Mouse (Mus musculus) embryonic facial prominence, embryonic 12.5 days (tissue): ENCODE data around the gene E130208F15Rik. TPM values are rescaled to one million over a fixed set of nuclear protein-coding genes. Genes with fewer than 3 reads are reported as not detected.

Source experiments
- ATAC-seq: fragments of 200-750 bp; cut with Nextera tagmentation; 2 replicates; pipeline ENCODE4 v1.8.0; 2017; ENCODE audit not compliant: insufficient number of reproducible peaks, insufficient read depth, low FRiP score, low TSS enrichment
- H3K27ac ChIP-seq: fragments of 300-500 bp; sonication (generic); 2 replicates; pipeline ENCODE4 v1.5.1; 2016; ENCODE audit warnings: mild to moderate bottlenecking
- H3K27me3 ChIP-seq: fragments of 300-500 bp; sonication (generic); 2 replicates; pipeline ENCODE4 v1.6.1; 2016; ENCODE audit warnings: mild to moderate bottlenecking, moderate library complexity
- H3K36me3 ChIP-seq: fragments of 300-500 bp; sonication (generic); 2 replicates; pipeline ENCODE4 v1.6.1; 2016; ENCODE audit warnings: mild to moderate bottlenecking
- H3K4me1 ChIP-seq: fragments of 300-500 bp; sonication (generic); 2 replicates; pipeline ENCODE4 v1.6.1; 2016
- H3K4me2 ChIP-seq: fragments of 300-500 bp; sonication (generic); replicated peaks from 2 replicates; pipeline ENCODE4 v1.6.1; 2016; ENCODE audit warnings: mild to moderate bottlenecking, moderate library complexity
- H3K4me3 ChIP-seq: fragments of 300-500 bp; sonication (generic); 2 replicates; pipeline ENCODE4 v1.5.1; 2016; ENCODE audit warnings: mild to moderate bottlenecking
- H3K9ac ChIP-seq: fragments of 300-500 bp; sonication (generic); 2 replicates; pipeline ENCODE4 v1.6.1; 2016; ENCODE audit warnings: mild to moderate bottlenecking, moderate library complexity
- H3K9me3 ChIP-seq: fragments of 300-500 bp; sonication (generic); 2 replicates; pipeline ENCODE4 v1.6.1; 2016; ENCODE audit warnings: mild to moderate bottlenecking, moderate library complexity
- WGBS: fragments of 180-500 bp; shearing (Covaris S2); methylation state at CpG from one replicate; pipeline ENCODE4 v1.1.7; 2016; 5-methylcytosine and 5-hydroxymethylcytosine counted together
- polyA plus RNA-seq: library from polyadenylated mRNA; unstranded; fragments of >200 nt; fragmentation: Nextera tagmentation; extraction: Ambion mirVana; gene quantifications from 2 replicates; pipeline ENCODE4 v1.2.1, GENCODE M21; 2016

E130208F15Rik gene
- polyA plus RNA-seq, 1 experiment from 2014 or later = 0.87 TPM

DNA sequence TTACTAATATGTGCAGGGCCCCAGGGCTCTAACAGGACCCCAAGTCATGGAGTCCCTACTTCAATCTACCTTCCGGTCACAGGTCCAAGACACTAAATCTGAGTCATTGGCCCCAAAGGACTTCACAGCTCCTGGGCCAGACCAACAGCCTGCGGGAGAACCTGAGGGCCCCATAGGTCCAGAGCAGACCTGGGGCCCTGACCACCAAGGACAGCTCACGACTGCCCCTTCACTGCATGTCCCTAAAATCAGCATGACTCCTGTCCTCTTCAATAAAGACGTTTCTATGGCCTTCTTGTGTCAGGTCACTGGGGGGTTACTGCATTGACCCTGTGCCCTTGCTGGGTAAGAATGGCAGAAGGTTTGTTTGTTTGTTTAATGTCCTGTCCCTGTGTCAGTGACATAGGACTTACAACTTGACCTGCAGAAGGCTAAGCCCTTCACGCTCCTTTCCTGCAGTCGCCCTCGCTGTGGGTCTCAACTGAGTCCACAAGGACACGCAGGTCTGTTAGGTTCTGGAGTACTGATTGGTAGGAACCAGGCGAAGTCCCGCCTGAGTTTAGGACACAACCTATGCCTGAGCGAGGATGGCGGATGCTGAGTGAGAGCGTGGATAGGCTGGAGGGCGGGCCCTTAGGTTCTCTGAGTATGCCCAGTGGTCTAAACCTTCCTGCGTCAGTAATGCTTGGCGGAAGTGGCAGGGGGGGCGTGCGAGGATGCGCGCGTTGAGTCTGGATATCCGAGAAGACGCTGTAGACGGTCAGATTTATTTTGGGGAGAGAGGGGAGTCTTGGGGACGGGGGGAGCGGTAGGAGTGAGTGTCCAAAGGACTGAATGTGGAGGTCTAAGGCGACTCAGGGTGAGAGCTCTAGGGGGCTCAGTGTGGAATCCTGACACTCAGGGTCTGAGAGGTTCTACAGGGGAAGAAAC lies 13.2 kb upstream of the E130208F15Rik start, which contains the start of gene Alkbh6:
Gene Alkbh6, plus strand, starts transcription at position 642 of the 930 bp plus-strand sequence.
- peak; percentile 100 for ATAC-seq
- H3K27ac ChIP-seq = peak within 1 kb of the TSS; percentile 58
- peak within 1 kb of the TSS; percentile 77 for H3K9ac ChIP-seq
- 3% methylated on average over 27 of the region's 27 CpGs for WGBS
- H3K36me3 ChIP-seq = peaks cover 45% of the 10 kb centered on the region
- no peaks in the 10 kb centered on the region for H3K27me3 ChIP-seq
- peak within 1 kb of the TSS; percentile 87 for H3K4me2 ChIP-seq
- H3K9me3 ChIP-seq = no peaks in the 10 kb centered on the region
- H3K4me1 ChIP-seq = peaks cover 12% of the 10 kb centered on the region
- H3K4me3 ChIP-seq = peak within 1 kb of the TSS; percentile 71

DNA sequence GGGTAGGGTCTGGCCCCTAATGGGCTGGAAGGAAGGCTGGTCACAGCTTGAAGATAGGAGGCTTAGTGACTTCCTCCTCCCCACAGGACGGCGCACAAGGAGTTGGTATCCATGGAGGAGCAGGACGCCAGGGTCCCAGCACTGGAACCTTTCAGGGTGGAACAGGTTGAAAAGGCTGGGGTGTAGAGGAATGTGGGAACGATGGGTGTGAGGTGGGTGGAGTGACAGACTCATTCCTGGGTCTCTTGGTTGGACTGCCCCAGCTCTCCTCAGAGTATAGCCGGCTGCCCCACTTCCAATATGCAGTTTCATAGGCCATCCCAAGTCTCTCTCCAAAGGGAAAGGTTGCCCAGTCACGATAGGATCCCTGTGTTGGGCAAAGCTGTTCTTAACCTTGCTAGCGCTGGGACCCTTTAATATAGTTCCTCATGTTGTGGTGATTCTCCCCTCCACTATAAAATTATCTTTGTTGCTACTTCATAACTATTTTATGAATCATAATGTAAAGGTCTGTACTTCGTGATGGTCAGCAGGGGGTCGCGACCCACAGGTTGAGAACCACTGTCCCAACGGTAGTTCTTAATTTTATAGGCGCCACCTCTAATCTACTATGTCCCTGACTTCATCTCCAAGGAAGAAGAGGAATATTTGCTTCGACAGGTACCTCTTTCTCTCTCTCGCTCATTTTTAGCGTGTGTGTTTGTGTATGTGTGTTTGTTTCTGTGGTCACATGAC lies 12.0 kb upstream of the E130208F15Rik start:
- no peak overlapping the region for H3K27ac ChIP-seq
- H3K36me3 ChIP-seq = peaks cover 37% of the 10 kb centered on the region
- H3K4me1 ChIP-seq = peaks cover 17% of the 10 kb centered on the region
- peak overlapping the region; percentile 71 for H3K4me3 ChIP-seq
- ATAC-seq = no peak
- H3K4me2 ChIP-seq = peak overlapping the region; percentile 87
- WGBS = 60% methylated on average over 15 of the region's 15 CpGs
- H3K27me3 ChIP-seq = no peaks in the 10 kb centered on the region
- peak overlapping the region; percentile 77 for H3K9ac ChIP-seq
- no peaks in the 10 kb centered on the region for H3K9me3 ChIP-seq

DNA sequence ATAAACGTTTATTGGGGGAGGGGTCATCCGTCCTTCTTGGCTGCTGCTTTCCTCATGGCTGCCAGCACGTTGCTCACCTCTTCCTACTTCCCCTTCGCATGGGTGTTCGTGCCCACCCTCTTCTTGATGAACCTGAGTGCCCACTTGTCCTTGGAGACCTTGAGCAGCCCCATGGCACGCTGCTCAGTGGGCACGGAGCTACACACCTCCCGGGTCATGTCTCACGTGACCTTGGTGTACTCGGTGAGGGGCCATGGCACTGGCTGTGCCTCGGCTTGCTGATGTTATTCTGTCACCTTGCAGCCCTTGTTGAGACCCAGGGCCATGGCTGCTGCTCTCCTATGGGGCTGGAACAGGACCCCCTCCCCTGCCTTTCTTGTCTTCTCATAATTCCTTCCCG lies 11.4 kb upstream of the E130208F15Rik start:
- Histone ChIP-seq H3K27ac (no peak overlapping the region), H3K27me3 (no peaks in the 10 kb centered on the region), H3K36me3 (peaks cover 36% of the 10 kb centered on the region), H3K9ac (no peak overlapping the region), H3K4me2 (no peak overlapping the region), H3K4me3 (no peak overlapping the region), H3K4me1 (peaks cover 22% of the 10 kb centered on the region), H3K9me3 (no peaks in the 10 kb centered on the region)
- no peak for ATAC-seq
- WGBS = 88% methylated on average over 12 of the region's 12 CpGs

DNA sequence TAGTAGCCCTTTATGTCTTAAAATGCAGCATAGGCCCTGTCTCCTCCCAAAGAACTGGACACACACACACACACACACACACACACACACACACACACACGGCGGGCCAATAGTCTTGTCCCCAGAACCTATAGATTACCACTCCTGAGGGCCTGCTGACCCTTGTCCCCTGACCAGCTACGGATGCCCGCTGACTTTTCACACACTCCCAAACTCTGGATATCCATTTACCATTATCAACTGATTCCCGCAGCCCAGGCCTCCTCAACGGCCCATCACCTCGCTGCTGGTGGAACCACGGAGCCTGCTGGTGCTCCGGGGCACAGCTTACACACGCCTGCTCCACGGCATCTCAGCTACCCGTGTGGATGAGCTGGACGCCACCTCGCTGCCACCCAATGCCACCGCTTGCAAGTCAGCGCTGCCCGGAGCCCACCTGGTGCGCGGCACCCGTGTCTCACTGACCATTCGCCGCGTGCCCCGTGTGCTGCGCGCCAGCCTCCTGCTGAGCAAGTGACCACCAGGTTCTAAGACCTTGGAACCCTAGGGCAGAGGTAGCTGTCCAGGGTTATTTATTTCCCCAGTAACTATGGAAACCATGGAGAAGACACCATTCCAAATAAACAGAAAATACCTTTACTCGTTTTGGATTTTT lies 7.7 kb upstream of the E130208F15Rik start:
- Histone ChIP-seq H3K27me3 (no peaks in the 10 kb centered on the region), H3K4me3 (no peak overlapping the region), H3K9ac (no peak overlapping the region), H3K4me1 (peaks cover 25% of the 10 kb centered on the region), H3K9me3 (no peaks in the 10 kb centered on the region), H3K36me3 (peaks cover 24% of the 10 kb centered on the region; the same call in 1 of the 2 replicates), H3K4me2 (0 out of 2 replicates have a peak overlapping the region, but pooled peaks have one; percentile 14), H3K27ac (no peak overlapping the region)
- no peak for ATAC-seq
- WGBS = 43% methylated on average over 27 of the region's 27 CpGs

DNA sequence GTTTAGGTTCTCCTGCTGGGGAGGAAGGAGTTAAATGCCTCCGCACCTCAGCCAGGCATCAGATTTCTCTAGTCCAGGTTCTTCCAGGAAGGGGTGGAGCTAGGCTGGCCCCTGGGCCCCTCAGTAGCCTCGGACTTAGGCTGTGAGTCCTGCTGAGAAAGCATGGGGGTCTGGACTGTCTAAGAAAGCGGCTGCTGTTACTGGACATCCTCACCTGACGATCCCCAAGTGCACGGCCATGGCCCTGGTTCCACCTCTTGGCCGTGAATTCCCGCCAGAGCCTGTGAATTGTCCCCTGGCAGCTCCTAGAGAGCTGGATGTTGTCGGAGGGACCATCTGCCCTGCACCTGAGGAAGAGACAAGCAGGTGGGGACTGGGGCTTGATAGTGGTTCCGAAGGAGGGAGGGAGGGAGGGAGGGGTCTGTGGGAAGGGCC lies 6.8 kb upstream of the E130208F15Rik start, which contains the start of gene Syne4:
Gene Syne4, plus strand, starts transcription at position 87 of the 435 bp plus-strand sequence.
- ATAC-seq = peak; percentile 73; the same call in 1 of the 2 replicates
- Histone ChIP-seq H3K9ac (peak within 1 kb of the TSS; percentile 62), H3K27me3 (no peaks in the 10 kb centered on the region), H3K36me3 (peaks cover 27% of the 10 kb centered on the region), H3K4me1 (peaks cover 19% of the 10 kb centered on the region), H3K9me3 (no peaks in the 10 kb centered on the region), H3K4me2 (peak within 1 kb of the TSS; percentile 71), H3K4me3 (peak within 1 kb of the TSS; percentile 52), H3K27ac (peak within 1 kb of the TSS; percentile 81)
- WGBS = under 1% methylated on average over 9 of the region's 9 CpGs

DNA sequence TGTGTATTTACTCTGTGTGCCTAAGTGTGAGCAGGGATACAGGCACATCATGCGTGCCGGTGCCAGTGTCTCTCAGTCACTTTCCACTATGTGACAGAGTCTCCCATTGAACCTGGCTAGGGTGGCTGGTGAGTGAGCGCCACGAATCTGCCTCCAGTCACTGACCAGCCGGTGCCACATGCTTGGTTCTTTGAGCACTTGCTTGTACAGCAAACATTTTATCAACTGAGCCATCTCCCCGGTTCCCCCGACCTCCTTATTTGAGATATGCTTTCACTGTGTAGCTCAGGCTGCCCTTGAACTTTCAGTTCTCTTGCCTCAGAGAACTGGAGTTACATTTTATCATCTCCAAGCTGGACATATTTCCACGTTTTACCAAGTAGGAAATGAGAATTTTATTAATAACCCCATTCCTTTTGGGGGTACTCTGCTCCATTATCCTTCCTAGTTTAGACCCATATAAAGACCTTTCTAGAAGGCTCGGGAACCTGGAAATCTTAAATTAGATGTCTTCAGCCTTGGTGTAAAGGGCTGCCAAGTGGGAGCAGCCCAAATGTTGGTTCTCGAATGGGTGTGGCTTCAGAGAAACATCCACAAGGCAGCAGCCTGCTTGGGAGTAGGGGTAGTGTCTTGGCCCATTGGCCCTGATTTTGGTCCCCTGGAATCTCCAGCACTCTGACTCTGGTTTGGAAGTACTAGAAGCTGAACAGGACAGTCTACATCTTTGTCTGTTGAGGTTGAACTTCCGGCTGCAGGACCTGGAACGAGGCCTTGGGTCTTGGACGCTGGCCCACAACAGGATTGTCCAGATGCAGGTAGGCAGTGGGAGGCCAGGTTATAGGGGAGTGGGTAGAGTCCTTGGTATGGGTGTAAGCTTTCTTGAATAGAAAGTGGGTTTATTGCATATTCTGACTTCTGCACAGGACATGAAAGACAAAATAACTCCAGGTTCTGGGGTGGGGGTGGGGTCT lies 5.7 kb upstream of the E130208F15Rik start:
- Histone ChIP-seq H3K9ac (no peak overlapping the region; the same call in 1 of the 2 replicates), H3K27ac (0 out of 2 replicates have a peak overlapping the region, but pooled peaks have one; percentile 81), H3K4me2 (peak overlapping the region; percentile 71), H3K27me3 (no peaks in the 10 kb centered on the region), H3K4me3 (peak overlapping the region; percentile 52), H3K9me3 (no peaks in the 10 kb centered on the region), H3K36me3 (peaks cover 24% of the 10 kb centered on the region), H3K4me1 (peaks cover 21% of the 10 kb centered on the region)
- WGBS = 70% methylated on average over 13 of the region's 13 CpGs
- ATAC-seq = no peak

DNA sequence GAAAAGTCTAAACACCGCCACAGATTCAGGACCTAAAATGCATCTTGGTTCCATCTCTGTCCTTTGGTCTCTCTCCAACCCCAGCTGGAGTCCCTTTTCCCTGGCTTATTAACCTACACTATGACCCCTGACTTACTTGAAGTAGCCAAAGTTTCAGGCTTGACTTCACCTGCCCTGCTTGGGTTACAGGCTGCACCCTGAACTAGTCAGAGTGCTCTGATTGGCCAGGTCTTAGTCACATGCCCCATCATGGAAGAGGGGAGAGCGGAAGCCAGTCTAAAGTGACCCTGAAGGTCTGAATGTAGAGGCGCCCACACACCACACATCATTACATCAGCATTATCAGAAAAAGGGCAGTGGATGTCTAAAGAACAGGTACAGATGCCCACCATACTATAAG lies 3.4 kb upstream of the E130208F15Rik start:
- no peak for ATAC-seq
- Histone ChIP-seq H3K27me3 (no peaks in the 10 kb centered on the region), H3K4me3 (no peak overlapping the region), H3K36me3 (peaks cover 10% of the 10 kb centered on the region; the same call in 1 of the 2 replicates), H3K27ac (no peak overlapping the region), H3K9ac (no peak overlapping the region), H3K9me3 (no peaks in the 10 kb centered on the region), H3K4me1 (peaks cover 27% of the 10 kb centered on the region), H3K4me2 (no peak overlapping the region)
- WGBS = 84% methylated on average over 3 of the region's 3 CpGs

DNA sequence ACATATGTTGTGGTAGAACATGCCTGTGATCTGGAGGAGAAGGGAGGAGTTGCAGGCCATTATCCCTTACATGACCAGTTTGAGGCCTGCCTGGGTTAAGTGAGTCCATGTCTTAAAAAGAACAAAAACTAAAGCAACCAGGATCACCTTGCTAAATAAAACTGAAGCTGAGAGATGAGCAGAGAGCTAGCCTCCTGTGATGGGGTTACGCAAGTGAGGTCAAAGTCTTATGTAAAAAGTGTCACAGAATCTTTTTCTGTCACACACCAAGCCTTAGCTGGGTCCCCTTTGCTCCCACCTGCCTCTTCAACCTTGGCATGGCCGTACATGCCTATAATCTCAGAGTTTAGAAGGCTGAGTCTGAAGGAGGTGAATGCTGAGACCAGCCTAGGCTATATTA lies 594 bp upstream of the E130208F15Rik start:
- Histone ChIP-seq H3K9me3 (no peaks in the 10 kb centered on the region), H3K9ac (no peak overlapping the region), H3K27ac (no peak overlapping the region), H3K4me2 (peak overlapping the region; percentile 63), H3K27me3 (no peaks in the 10 kb centered on the region), H3K4me1 (peaks cover 8% of the 10 kb centered on the region), H3K36me3 (peaks cover 10% of the 10 kb centered on the region; the same call in 1 of the 2 replicates), H3K4me3 (peak overlapping the region; percentile 67)
- 85% methylated on average over 2 of the region's 2 CpGs for WGBS
- no peak for ATAC-seq

DNA sequence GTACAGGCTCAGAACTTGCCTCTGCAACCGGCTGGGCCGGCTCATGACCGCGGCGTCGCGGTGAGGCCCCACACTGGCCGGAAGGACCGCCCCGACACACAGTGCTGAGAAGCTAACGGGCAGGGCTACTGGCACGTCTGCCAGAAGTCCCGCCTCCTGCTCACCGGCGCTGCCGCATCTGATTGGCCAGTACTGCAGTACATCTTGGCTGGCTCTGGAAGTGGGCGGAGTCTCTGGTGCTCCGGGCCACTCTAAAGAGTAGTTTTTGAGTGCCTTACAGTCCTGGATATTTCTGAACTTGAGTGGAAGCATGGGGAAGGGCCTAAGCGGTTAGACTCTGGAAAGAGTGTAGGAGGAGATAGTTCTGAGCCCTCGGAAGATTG lies 736 bp downstream of the E130208F15Rik start:
- under 1% methylated on average over 20 of the region's 20 CpGs for WGBS
- Histone ChIP-seq H3K9ac (peak overlapping the region; percentile 76), H3K27ac (peak overlapping the region; percentile 83), H3K36me3 (peaks cover 10% of the 10 kb centered on the region; the same call in 1 of the 2 replicates), H3K9me3 (no peaks in the 10 kb centered on the region), H3K4me1 (peaks cover 8% of the 10 kb centered on the region), H3K4me2 (peak overlapping the region; percentile 63), H3K4me3 (peak overlapping the region; percentile 67), H3K27me3 (no peaks in the 10 kb centered on the region)
- peak; percentile 97 for ATAC-seq

DNA sequence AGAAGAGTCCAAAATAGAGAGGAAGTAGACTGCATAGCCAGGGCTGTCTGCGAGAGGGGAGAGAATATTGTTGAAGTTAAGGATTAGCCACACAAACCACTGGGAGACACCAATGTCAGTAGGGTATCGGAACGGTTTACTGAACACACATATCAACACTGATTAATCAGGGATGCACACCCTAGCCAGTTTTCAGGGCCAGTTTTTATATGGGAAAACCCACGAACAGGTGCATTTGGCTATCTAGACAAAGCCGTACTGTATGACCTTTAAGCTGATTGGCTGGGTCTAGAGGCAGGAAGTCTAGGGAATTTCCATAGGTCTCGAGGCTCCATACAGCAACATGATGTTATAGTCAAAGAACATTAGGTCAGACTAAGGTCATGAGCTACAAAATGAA lies 1.3 kb downstream of the E130208F15Rik start:
- H3K4me2 ChIP-seq = peak overlapping the region; percentile 63
- WGBS = 29% methylated on average over 6 of the region's 6 CpGs
- no peaks in the 10 kb centered on the region for H3K9me3 ChIP-seq
- peak overlapping the region; percentile 67 for H3K4me3 ChIP-seq
- H3K9ac ChIP-seq = peak overlapping the region; percentile 39; the same call in 1 of the 2 replicates
- ATAC-seq = no peak
- H3K4me1 ChIP-seq = peaks cover 8% of the 10 kb centered on the region
- peaks cover 10% of the 10 kb centered on the region; the same call in 1 of the 2 replicates for H3K36me3 ChIP-seq
- no peaks in the 10 kb centered on the region for H3K27me3 ChIP-seq
- 0 out of 2 replicates have a peak overlapping the region, but pooled peaks have one; percentile 47 for H3K27ac ChIP-seq
